7 mouse cellular contexts compared by ENCODE assay signal in genomic region chr10:81182336-81183333, GRCm38 (mm10). TPM values are rescaled to one million over a fixed set of nuclear protein-coding genes. Genes with fewer than 3 reads are reported as not detected.
A peak's percentile ranks its signal among the peaks of the same experiment; 100 is the strongest.
DNase-seq lines count a peak whose midpoint lies in the region; ATAC-seq lines count a peak whose summit lies in the region.

TSS of gene Dapk3 (plus strand) at chr10:81183005.

- H3K9ac ChIP-seq in intestine, embryonic 16.5 days (ENCODE audit: low read depth, low read length), result peak within 1 kb of the TSS; percentile 80
- H3K9ac ChIP-seq in midbrain, embryonic 11.5 days (ENCODE audit: low read length), result peak within 1 kb of the TSS; percentile 73

- DNase-seq in adrenal gland, adult 8-10 months, result peak; percentile 98
- DNase-seq in embryo, embryonic 9.5 days (ENCODE audit: extremely low spot score), result peak; percentile 99
- peak; percentile 90 to 94 for DNase-seq in gastrocnemius, postnatal 4 days (ENCODE audit: low spot score in 2 of 2)
- peak; percentile 98 for DNase-seq in left cerebral cortex, postnatal 36 days (ENCODE audit: low spot score in 2 of 2)
- peak; percentile 99 for DNase-seq in midbrain, embryonic 11.5 days (ENCODE audit: low spot score, missing footprints)
- peak; percentile 99 for DNase-seq in skeletal muscle tissue, adult 2 months (ENCODE audit: low read depth, low spot score)

- H3K4me1 ChIP-seq in intestine, embryonic 16.5 days (ENCODE audit: control insufficient read depth, insufficient read depth, low read length), result peaks cover 45% of the 10 kb centered on the region
- H3K4me1 ChIP-seq in midbrain, embryonic 11.5 days (ENCODE audit: control insufficient read depth, insufficient read depth, low read length), result peaks cover 20% of the 10 kb centered on the region

- WGBS in intestine, embryonic 16.5 days, result 4% methylated on average over 53 of the region's 53 CpGs
- 5% methylated on average over 53 of the region's 53 CpGs for WGBS in midbrain, embryonic 11.5 days

- H3K9me3 ChIP-seq in intestine, embryonic 16.5 days (ENCODE audit: control insufficient read depth, low read length), result no peaks in the 10 kb centered on the region
- H3K9me3 ChIP-seq in midbrain, embryonic 11.5 days (ENCODE audit: control insufficient read depth, low read length), result no peaks in the 10 kb centered on the region

- H3K4me2 ChIP-seq in intestine, embryonic 16.5 days (ENCODE audit: low read depth, low read length), result peak within 1 kb of the TSS; percentile 63
- H3K4me2 ChIP-seq in midbrain, embryonic 11.5 days, result peak within 1 kb of the TSS; percentile 63

- H3K27ac ChIP-seq in intestine, embryonic 16.5 days (ENCODE audit: low read length), result peak within 1 kb of the TSS; percentile 84
- H3K27ac ChIP-seq in midbrain, embryonic 11.5 days (ENCODE audit: low read depth, low read length), result peak within 1 kb of the TSS; percentile 40

- intact Hi-C loops in left cerebral cortex, postnatal 36 days (cut with DNase I), result no loop called here

- peak; percentile 95 for ATAC-seq in intestine, embryonic 16.5 days
- peak; percentile 96 for ATAC-seq in midbrain, embryonic 11.5 days (ENCODE audit: low FRiP score)

- H3K36me3 ChIP-seq in intestine, embryonic 16.5 days (ENCODE audit: control insufficient read depth, insufficient read depth, low read length), result peaks cover 48% of the 10 kb centered on the region
- peaks cover 45% of the 10 kb centered on the region for H3K36me3 ChIP-seq in midbrain, embryonic 11.5 days (ENCODE audit: control insufficient read depth, insufficient read depth, low read length)

- H3K27me3 ChIP-seq in intestine, embryonic 16.5 days (replicated peaks; ENCODE audit: control insufficient read depth, insufficient read depth, low read length), result no peaks in the 10 kb centered on the region
- H3K27me3 ChIP-seq in midbrain, embryonic 11.5 days (ENCODE audit: control insufficient read depth, insufficient read depth, low read length), result no peaks in the 10 kb centered on the region

- peak within 1 kb of the TSS; percentile 69 for H3K4me3 ChIP-seq in intestine, embryonic 16.5 days (ENCODE audit: low read length)
- peak within 1 kb of the TSS; percentile 75 for H3K4me3 ChIP-seq in midbrain, embryonic 11.5 days (ENCODE audit: low read depth, low read length)

RNA-seq across cellular contexts. Expression of gene Dapk3, which starts in this region (rescaled TPM):
- 10 to 100 TPM; 67.7 to 88.0 (median 81.8) TPM for total RNA-seq in adrenal gland, adult 8-10 months (2022)
- 10 to 100 TPM; 40.2 to 41.4 TPM for total RNA-seq in gastrocnemius, postnatal 4 days (2021)
- polyA plus RNA-seq in intestine, embryonic 16.5 days (2015; fragmentation: Nextera tagmentation; extraction: Ambion mirVana), result 15.4 and 47.6 TPM in 2 replicates
- 10 to 100 TPM; 75.0 to 76.4 TPM for total RNA-seq in left cerebral cortex, postnatal 36 days (2021)
- polyA plus RNA-seq in midbrain, embryonic 11.5 days (2014; fragmentation: Nextera tagmentation; extraction: Ambion mirVana), result 49.7 and 50.6 TPM in 2 replicates

Comparison
In these comparisons a context has a peak if more than half of its experiments do, and no peak if none do; other contexts are left out.
1. Peak in every context shown above with its lines: DNase-seq, ATAC-seq, H3K4me3 ChIP-seq and H3K27ac ChIP-seq.